Mouse (Mus musculus): ENCODE results near the gene Il6st. TPM values are rescaled to one million over a fixed set of nuclear protein-coding genes. Genes with fewer than 3 reads are reported as not detected.

Il6st gene
- 32.0 and 34.4 TPM in 2 replicates for polyA plus RNA-seq (2014; fragmentation: Nextera tagmentation; extraction: Ambion mirVana)

GRCm38 (mm10) chr13:112463868-112464625, at the start of gene Il6st:
TSS of gene Il6st (plus strand) at chr13:112464070.
- Histone ChIP-seq H3K4me3 (replicated peaks; ENCODE audit: low read length) (peak within 1 kb of the TSS; percentile 96), H3K4me2 (replicated peaks) (peak within 1 kb of the TSS; percentile 80), H3K27me3 (ENCODE audit: control insufficient read depth, insufficient read depth, low read length) (no peaks in the 10 kb centered on the region), H3K4me1 (replicated peaks; ENCODE audit: control insufficient read depth, insufficient read depth, low read length) (peaks cover 18% of the 10 kb centered on the region; the same call in 1 of the 2 replicates), H3K36me3 (replicated peaks; ENCODE audit: control insufficient read depth, insufficient read depth) (no peaks in the 10 kb centered on the region), H3K9ac (peak within 1 kb of the TSS; percentile 90), H3K9me3 (ENCODE audit: control insufficient read depth, low read length) (no peaks in the 10 kb centered on the region), H3K27ac (peak within 1 kb of the TSS; percentile 79)
- peak; percentile 91 for DNase-seq (ENCODE audit: low spot score)
- under 1% methylated on average over 81 of the region's 85 CpGs for WGBS
- ATAC-seq (ENCODE audit: low FRiP score), result peak; percentile 100

GRCm38 (mm10) chr13:112415896-112416295, 48.0 kb upstream of the Il6st start:
- Histone ChIP-seq H3K9me3 (ENCODE audit: control insufficient read depth, low read length) (no peaks in the 10 kb centered on the region), H3K9ac (no peak overlapping the region), H3K4me3 (replicated peaks; ENCODE audit: low read length) (no peak overlapping the region), H3K36me3 (replicated peaks; ENCODE audit: control insufficient read depth, insufficient read depth) (no peaks in the 10 kb centered on the region), H3K27ac (no peak overlapping the region), H3K4me2 (replicated peaks) (no peak overlapping the region), H3K27me3 (ENCODE audit: control insufficient read depth, insufficient read depth, low read length) (no peaks in the 10 kb centered on the region), H3K4me1 (replicated peaks; ENCODE audit: control insufficient read depth, insufficient read depth, low read length) (no peaks in the 10 kb centered on the region)
- ATAC-seq (ENCODE audit: low FRiP score) (no peak), DNase-seq (ENCODE audit: low spot score) (no peak)
- WGBS, result 78% methylated on average over 6 of the region's 6 CpGs

GRCm38 (mm10) chr13:112416410-112417162, 47.3 kb upstream of the Il6st start:
- no peak overlapping the region for H3K4me2 ChIP-seq (replicated peaks)
- WGBS, result 21% methylated on average over 8 of the region's 8 CpGs
- no peak overlapping the region for H3K9ac ChIP-seq
- no peaks in the 10 kb centered on the region for H3K9me3 ChIP-seq (ENCODE audit: control insufficient read depth, low read length)
- no peak for DNase-seq (ENCODE audit: low spot score)
- no peaks in the 10 kb centered on the region for H3K27me3 ChIP-seq (ENCODE audit: control insufficient read depth, insufficient read depth, low read length)
- no peak for ATAC-seq (ENCODE audit: low FRiP score)
- H3K36me3 ChIP-seq (replicated peaks; ENCODE audit: control insufficient read depth, insufficient read depth), result no peaks in the 10 kb centered on the region
- no peak overlapping the region for H3K4me3 ChIP-seq (replicated peaks; ENCODE audit: low read length)
- H3K27ac ChIP-seq, result no peak overlapping the region
- H3K4me1 ChIP-seq (replicated peaks; ENCODE audit: control insufficient read depth, insufficient read depth, low read length), result no peaks in the 10 kb centered on the region

GRCm38 (mm10) chr13:112417163-112417523, 46.7 kb upstream of the Il6st start:
- Histone ChIP-seq H3K9ac (no peak overlapping the region), H3K36me3 (replicated peaks; ENCODE audit: control insufficient read depth, insufficient read depth) (no peaks in the 10 kb centered on the region), H3K9me3 (ENCODE audit: control insufficient read depth, low read length) (no peaks in the 10 kb centered on the region), H3K4me3 (replicated peaks; ENCODE audit: low read length) (no peak overlapping the region), H3K27ac (no peak overlapping the region), H3K4me2 (replicated peaks) (no peak overlapping the region), H3K4me1 (replicated peaks; ENCODE audit: control insufficient read depth, insufficient read depth, low read length) (no peaks in the 10 kb centered on the region), H3K27me3 (ENCODE audit: control insufficient read depth, insufficient read depth, low read length) (no peaks in the 10 kb centered on the region)
- ATAC-seq (ENCODE audit: low FRiP score) (no peak), DNase-seq (ENCODE audit: low spot score) (no peak)
- WGBS, result 31% methylated on average over 4 of the region's 4 CpGs

- 83% methylated on average over 2 of the region's 2 CpGs for WGBS
- no peak overlapping the region for H3K9ac ChIP-seq
- H3K4me1 ChIP-seq (replicated peaks; ENCODE audit: control insufficient read depth, insufficient read depth, low read length), result no peaks in the 10 kb centered on the region
- H3K36me3 ChIP-seq (replicated peaks; ENCODE audit: control insufficient read depth, insufficient read depth), result no peaks in the 10 kb centered on the region
- H3K4me3 ChIP-seq (replicated peaks; ENCODE audit: low read length), result no peak overlapping the region
- no peaks in the 10 kb centered on the region for H3K27me3 ChIP-seq (ENCODE audit: control insufficient read depth, insufficient read depth, low read length)
- no peak for ATAC-seq (ENCODE audit: low FRiP score)
- H3K4me2 ChIP-seq (replicated peaks), result no peak overlapping the region
- DNase-seq (ENCODE audit: low spot score), result no peak
- H3K9me3 ChIP-seq (ENCODE audit: control insufficient read depth, low read length), result no peaks in the 10 kb centered on the region
- H3K27ac ChIP-seq, result no peak overlapping the region
Observed at GRCm38 (mm10) chr13:112417861-112418423, 45.9 kb upstream of the Il6st start.

- Histone ChIP-seq H3K27me3 (ENCODE audit: control insufficient read depth, insufficient read depth, low read length) (no peaks in the 10 kb centered on the region), H3K9ac (no peak overlapping the region), H3K36me3 (replicated peaks; ENCODE audit: control insufficient read depth, insufficient read depth) (no peaks in the 10 kb centered on the region), H3K4me1 (replicated peaks; ENCODE audit: control insufficient read depth, insufficient read depth, low read length) (no peaks in the 10 kb centered on the region), H3K27ac (no peak overlapping the region), H3K9me3 (ENCODE audit: control insufficient read depth, low read length) (no peaks in the 10 kb centered on the region), H3K4me2 (replicated peaks) (no peak overlapping the region), H3K4me3 (replicated peaks; ENCODE audit: low read length) (no peak overlapping the region)
- DNase-seq (ENCODE audit: low spot score), result no peak
- WGBS, result 98% methylated on average over 4 of the region's 4 CpGs
- ATAC-seq (ENCODE audit: low FRiP score), result no peak
Observed at GRCm38 (mm10) chr13:112418595-112418994, 45.3 kb upstream of the Il6st start.

GRCm38 (mm10) chr13:112424212-112424611, 39.7 kb upstream of the Il6st start:
- no peak overlapping the region for H3K9ac ChIP-seq
- H3K4me3 ChIP-seq (replicated peaks; ENCODE audit: low read length), result no peak overlapping the region
- no peak overlapping the region for H3K4me2 ChIP-seq (replicated peaks)
- H3K36me3 ChIP-seq (replicated peaks; ENCODE audit: control insufficient read depth, insufficient read depth), result no peaks in the 10 kb centered on the region
- ATAC-seq (ENCODE audit: low FRiP score) (no peak), DNase-seq (ENCODE audit: low spot score) (no peak)
- H3K27me3 ChIP-seq (ENCODE audit: control insufficient read depth, insufficient read depth, low read length), result no peaks in the 10 kb centered on the region
- no peak overlapping the region for H3K27ac ChIP-seq
- WGBS, result 94% methylated on average over 2 of the region's 2 CpGs
- H3K9me3 ChIP-seq (ENCODE audit: control insufficient read depth, low read length), result no peaks in the 10 kb centered on the region
- no peaks in the 10 kb centered on the region for H3K4me1 ChIP-seq (replicated peaks; ENCODE audit: control insufficient read depth, insufficient read depth, low read length)

- Histone ChIP-seq H3K36me3 (replicated peaks; ENCODE audit: control insufficient read depth, insufficient read depth) (no peaks in the 10 kb centered on the region), H3K9ac (no peak overlapping the region), H3K4me2 (replicated peaks) (no peak overlapping the region), H3K4me3 (replicated peaks; ENCODE audit: low read length) (no peak overlapping the region), H3K27me3 (ENCODE audit: control insufficient read depth, insufficient read depth, low read length) (no peaks in the 10 kb centered on the region), H3K9me3 (ENCODE audit: control insufficient read depth, low read length) (no peaks in the 10 kb centered on the region), H3K27ac (no peak overlapping the region), H3K4me1 (replicated peaks; ENCODE audit: control insufficient read depth, insufficient read depth, low read length) (no peaks in the 10 kb centered on the region)
- DNase-seq (ENCODE audit: low spot score), result no peak
- WGBS, result 88% methylated on average over 7 of the region's 7 CpGs
- no peak for ATAC-seq (ENCODE audit: low FRiP score)
Observed at GRCm38 (mm10) chr13:112424635-112425034, 39.2 kb upstream of the Il6st start.

GRCm38 (mm10) chr13:112425181-112425654, 38.7 kb upstream of the Il6st start:
- no peak for DNase-seq (ENCODE audit: low spot score)

More at GRCm38 (mm10) chr13:112425181-112425654, 38.7 kb upstream of the Il6st start:
- H3K4me2 ChIP-seq (replicated peaks), result no peak overlapping the region
- H3K9me3 ChIP-seq (ENCODE audit: control insufficient read depth, low read length), result no peaks in the 10 kb centered on the region
- WGBS, result 73% methylated on average over 8 of the region's 8 CpGs
- H3K4me3 ChIP-seq (replicated peaks; ENCODE audit: low read length), result no peak overlapping the region
- H3K4me1 ChIP-seq (replicated peaks; ENCODE audit: control insufficient read depth, insufficient read depth, low read length), result no peaks in the 10 kb centered on the region
- H3K36me3 ChIP-seq (replicated peaks; ENCODE audit: control insufficient read depth, insufficient read depth), result no peaks in the 10 kb centered on the region
- no peaks in the 10 kb centered on the region for H3K27me3 ChIP-seq (ENCODE audit: control insufficient read depth, insufficient read depth, low read length)
- H3K9ac ChIP-seq, result no peak overlapping the region
- H3K27ac ChIP-seq, result no peak overlapping the region
- no peak for ATAC-seq (ENCODE audit: low FRiP score)

All from hindbrain, embryonic 14.5 days (tissue).